Mouse (Mus musculus) midbrain, embryonic 15.5 days (tissue): ENCODE data around the gene Akr1e1. TPM values are rescaled to one million over a fixed set of nuclear protein-coding genes. Genes with fewer than 3 reads are reported as not detected.
"Not testable (repeated sequence)": the region's sequence is repeated elsewhere in the genome, so short reads cannot be mapped to it uniquely, and the experiment has no call there.

ENCODE experiments used
- ATAC-seq: fragments of 200-750 bp; cut with Nextera tagmentation; replicated peaks from 2 replicates; pipeline ENCODE4 v1.8.0; 2017; ENCODE audit warnings: moderate TSS enrichment
- H3K27ac ChIP-seq: fragments of 300-500 bp; sonication (generic); 2 replicates; pipeline ENCODE4 v1.5.1; 2015; ENCODE audit warnings: mild to moderate bottlenecking, inconsistent platforms
- H3K27me3 ChIP-seq: fragments of 300-500 bp; sonication (generic); replicated peaks from 2 replicates; pipeline ENCODE4 v1.6.1; 2015; ENCODE audit warnings: inconsistent platforms
- H3K36me3 ChIP-seq: fragments of 300-500 bp; sonication (generic); replicated peaks from 2 replicates; pipeline ENCODE4 v1.6.1; 2015; ENCODE audit warnings: inconsistent platforms
- H3K4me1 ChIP-seq: fragments of 300-500 bp; sonication (generic); 2 replicates; pipeline ENCODE4 v1.6.1; 2015; ENCODE audit warnings: inconsistent platforms
- H3K4me2 ChIP-seq: fragments of 300-500 bp; sonication (generic); 2 replicates; pipeline ENCODE4 v1.6.1; 2015; ENCODE audit warnings: inconsistent platforms, mild to moderate bottlenecking, moderate library complexity
- H3K4me3 ChIP-seq: fragments of 300-500 bp; sonication (generic); 2 replicates; pipeline ENCODE4 v1.5.1; 2015; ENCODE audit warnings: mild to moderate bottlenecking, inconsistent platforms
- H3K9ac ChIP-seq: fragments of 300-500 bp; sonication (generic); 2 replicates; pipeline ENCODE4 v1.6.1; 2015; ENCODE audit warnings: mild to moderate bottlenecking, inconsistent platforms
- H3K9me3 ChIP-seq: fragments of 300-500 bp; sonication (generic); 2 replicates; pipeline ENCODE4 v1.6.1; 2016; ENCODE audit warnings: inconsistent platforms
- whole genome bisulfite sequencing: fragments of 180-500 bp; shearing (Covaris S2); methylation state at CpG from one replicate; pipeline ENCODE4 v1.1.7; 2015; ENCODE audit warnings: mixed read lengths; 5-methylcytosine and 5-hydroxymethylcytosine counted together
- polyA plus RNA-seq: library from polyadenylated mRNA; unstranded; fragments of >200 nt; fragmentation: Nextera tagmentation; extraction: Ambion mirVana; gene quantifications from 2 replicates; pipeline ENCODE4 v1.2.1, GENCODE M21; 2015

Gene Akr1e1
- 40.1 and 41.1 TPM in 2 replicates for polyA plus RNA-seq

DNA sequence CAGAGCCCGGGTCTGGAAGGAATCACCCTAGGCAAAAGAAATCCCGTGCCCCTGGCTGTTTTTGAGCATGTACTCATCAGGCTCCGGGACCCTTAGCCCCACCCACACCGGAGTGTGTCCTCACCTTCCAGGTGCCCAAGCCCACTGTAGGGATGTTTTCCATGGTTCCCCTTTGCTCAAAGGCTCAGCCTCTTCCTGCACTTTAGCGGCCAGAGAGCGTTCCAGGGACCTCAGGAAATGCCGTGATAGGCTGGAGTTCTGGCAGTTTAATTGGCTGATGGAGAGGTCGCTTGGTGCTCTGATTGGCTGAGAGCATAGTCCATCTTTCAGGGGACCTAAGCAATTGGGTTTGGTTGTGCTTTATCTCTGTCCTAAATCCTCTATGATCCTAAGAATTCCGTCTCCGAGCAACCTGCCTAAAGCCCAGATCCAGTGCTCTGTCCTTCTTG is at the start of gene Akr1e1:
Akr1e1 (minus strand) TSS at position 214 of the 449 bp plus-strand sequence.
- Histone ChIP-seq H3K4me1 (no peaks in the 10 kb centered on the region), H3K4me3 (peak within 1 kb of the TSS; percentile 87), H3K9me3 (no peaks in the 10 kb centered on the region), H3K27ac (peak within 1 kb of the TSS; percentile 87), H3K9ac (peak within 1 kb of the TSS; percentile 89), H3K36me3 (no peaks in the 10 kb centered on the region), H3K4me2 (peak within 1 kb of the TSS; percentile 78), H3K27me3 (no peaks in the 10 kb centered on the region)
- peak; percentile 100 for ATAC-seq
- WGBS = under 1% methylated on average over 10 of the region's 10 CpGs

DNA sequence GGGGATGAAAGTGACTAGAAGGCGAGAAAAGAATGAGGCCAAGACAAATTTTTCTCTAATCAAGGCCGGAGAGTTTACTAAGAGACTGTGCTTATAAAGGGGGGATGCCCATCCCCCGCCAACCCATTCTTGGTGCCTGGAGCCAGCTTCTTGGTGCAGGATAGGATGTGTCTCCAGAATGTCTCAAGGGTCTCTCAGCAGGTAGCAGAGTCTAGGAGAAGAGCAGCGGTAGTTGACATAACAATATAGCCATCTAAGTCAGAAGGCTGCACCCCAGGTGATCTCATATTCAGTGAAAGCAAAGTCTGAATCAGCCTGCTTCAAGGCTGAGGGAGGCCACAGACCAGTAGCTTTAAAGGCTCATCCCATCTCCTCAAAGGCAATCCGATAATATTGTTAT is 49.4 kb upstream of the Akr1e1 start:
- no peak for ATAC-seq
- H3K4me2 ChIP-seq = no peak overlapping the region
- H3K9me3 ChIP-seq = no peaks in the 10 kb centered on the region
- H3K36me3 ChIP-seq = no peaks in the 10 kb centered on the region
- H3K4me1 ChIP-seq = no peaks in the 10 kb centered on the region
- H3K4me3 ChIP-seq = no peak overlapping the region
- no peaks in the 10 kb centered on the region for H3K27me3 ChIP-seq
- WGBS = 86% methylated on average over 5 of the region's 5 CpGs
- H3K9ac ChIP-seq = no peak overlapping the region
- no peak overlapping the region for H3K27ac ChIP-seq

DNA sequence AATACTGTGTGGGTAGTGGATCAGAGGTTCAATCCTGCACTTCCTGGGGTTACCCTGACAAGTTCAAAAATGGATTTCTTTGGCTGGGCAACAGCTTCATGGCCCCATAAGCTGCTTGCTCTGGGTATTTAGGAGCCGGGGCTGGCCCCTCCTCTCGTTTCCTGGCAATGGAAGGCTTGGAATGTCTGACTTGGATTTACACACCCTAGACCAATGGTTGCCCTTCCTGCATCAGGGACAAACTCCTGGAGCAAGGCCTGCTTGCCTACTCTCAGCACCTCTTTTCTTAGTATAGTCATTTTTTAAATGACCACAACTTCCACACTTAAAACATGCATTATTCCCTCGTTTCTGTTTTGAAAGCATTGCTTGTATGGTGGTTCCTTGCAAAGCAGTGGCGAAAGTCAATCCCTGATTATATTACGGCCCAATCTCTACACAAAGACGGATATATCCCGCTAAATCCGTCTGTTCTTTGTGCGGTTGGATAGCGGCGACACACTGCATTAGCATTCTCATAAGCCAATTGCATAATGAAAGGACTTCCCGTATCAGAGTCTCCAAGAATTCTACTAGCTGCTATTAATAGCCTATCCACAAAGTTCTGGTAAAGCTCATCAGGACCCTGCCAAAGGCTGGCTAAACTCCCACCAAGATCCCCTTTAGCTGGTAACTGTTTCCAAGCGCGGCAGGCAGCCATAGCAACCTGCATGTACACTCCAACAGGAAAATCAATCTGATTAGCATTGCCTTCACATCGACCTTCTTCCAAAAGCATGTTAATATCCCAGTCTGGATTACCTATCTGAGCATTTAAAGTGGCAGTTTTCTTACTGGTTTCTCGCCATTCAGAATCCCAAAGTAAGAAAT is 47.5 kb upstream of the Akr1e1 start:
- no peak overlapping the region for H3K4me2 ChIP-seq
- 56% methylated on average over 16 of the region's 16 CpGs for WGBS
- no peaks in the 10 kb centered on the region for H3K4me1 ChIP-seq
- H3K9me3 ChIP-seq = no peaks in the 10 kb centered on the region
- no peaks in the 10 kb centered on the region for H3K36me3 ChIP-seq
- no peak overlapping the region for H3K27ac ChIP-seq
- ATAC-seq = peak; percentile 83
- no peak overlapping the region for H3K4me3 ChIP-seq
- H3K9ac ChIP-seq = no peak overlapping the region
- no peaks in the 10 kb centered on the region for H3K27me3 ChIP-seq

- H3K9me3 ChIP-seq = no peaks in the 10 kb centered on the region
- no peaks in the 10 kb centered on the region for H3K4me1 ChIP-seq
- no peak overlapping the region for H3K4me3 ChIP-seq
- 63% methylated on average over 3 of the region's 3 CpGs for WGBS
- H3K27me3 ChIP-seq = no peaks in the 10 kb centered on the region
- H3K36me3 ChIP-seq = no peaks in the 10 kb centered on the region
- no peak overlapping the region for H3K4me2 ChIP-seq
- H3K27ac ChIP-seq = no peak overlapping the region
- no peak overlapping the region for H3K9ac ChIP-seq
- 0 out of 2 replicates have a peak, but pooled peaks have one; percentile 50 for ATAC-seq
These were observed 41.2 kb upstream of the Akr1e1 start for GRCm38 (mm10) chr13:4650190-4650589.

- no peak overlapping the region for H3K9ac ChIP-seq
- WGBS = 95% methylated on average over 3 of the region's 3 CpGs
- H3K27ac ChIP-seq = no peak overlapping the region
- no peak overlapping the region for H3K4me3 ChIP-seq
- no peaks in the 10 kb centered on the region for H3K4me1 ChIP-seq
- no peaks in the 10 kb centered on the region for H3K36me3 ChIP-seq
- H3K9me3 ChIP-seq = no peaks in the 10 kb centered on the region
- no peaks in the 10 kb centered on the region for H3K27me3 ChIP-seq
- ATAC-seq = no peak
- no peak overlapping the region for H3K4me2 ChIP-seq
These were observed 36.3 kb upstream of the Akr1e1 start for GRCm38 (mm10) chr13:4645248-4645647.

GRCm38 (mm10) chr13:4610902-4611301 is 1.9 kb upstream of the Akr1e1 start:
- H3K27ac ChIP-seq = no peak overlapping the region
- H3K4me1 ChIP-seq = no peaks in the 10 kb centered on the region
- no peaks in the 10 kb centered on the region for H3K27me3 ChIP-seq
- H3K4me2 ChIP-seq = no peak overlapping the region
- no peak overlapping the region for H3K9ac ChIP-seq
- no peak overlapping the region for H3K4me3 ChIP-seq
- H3K36me3 ChIP-seq = no peaks in the 10 kb centered on the region
- no peaks in the 10 kb centered on the region for H3K9me3 ChIP-seq
- no peak for ATAC-seq

DNA sequence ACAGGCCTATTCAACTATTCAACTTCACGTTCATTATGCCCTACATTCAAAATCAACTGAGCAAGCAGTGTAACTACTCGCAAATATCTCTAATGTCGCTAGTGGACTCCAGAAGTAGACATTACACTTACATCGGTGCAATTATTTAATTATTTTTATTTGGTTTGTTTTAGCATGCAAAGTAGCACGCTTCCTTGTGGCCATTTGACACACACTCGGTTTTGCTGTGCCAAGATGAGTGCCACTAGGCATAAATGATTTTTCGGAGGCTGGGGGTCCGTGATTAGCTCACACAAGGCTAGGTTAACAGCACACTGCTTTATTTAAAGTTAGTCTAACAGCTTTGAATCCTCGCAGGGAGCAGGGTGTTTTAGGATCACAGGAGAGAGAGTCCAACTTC is 444 bp downstream of the Akr1e1 start:
- ATAC-seq = no peak; the same call in 1 of the 2 replicates
- peak overlapping the region; percentile 82 for H3K27ac ChIP-seq
- no peaks in the 10 kb centered on the region for H3K36me3 ChIP-seq
- H3K4me3 ChIP-seq = peak overlapping the region; percentile 87
- no peaks in the 10 kb centered on the region for H3K4me1 ChIP-seq
- H3K9ac ChIP-seq = peak overlapping the region; percentile 89
- H3K9me3 ChIP-seq = no peaks in the 10 kb centered on the region
- H3K27me3 ChIP-seq = no peaks in the 10 kb centered on the region
- H3K4me2 ChIP-seq = peak overlapping the region; percentile 78
- WGBS = 25% methylated on average over 9 of the region's 9 CpGs

DNA sequence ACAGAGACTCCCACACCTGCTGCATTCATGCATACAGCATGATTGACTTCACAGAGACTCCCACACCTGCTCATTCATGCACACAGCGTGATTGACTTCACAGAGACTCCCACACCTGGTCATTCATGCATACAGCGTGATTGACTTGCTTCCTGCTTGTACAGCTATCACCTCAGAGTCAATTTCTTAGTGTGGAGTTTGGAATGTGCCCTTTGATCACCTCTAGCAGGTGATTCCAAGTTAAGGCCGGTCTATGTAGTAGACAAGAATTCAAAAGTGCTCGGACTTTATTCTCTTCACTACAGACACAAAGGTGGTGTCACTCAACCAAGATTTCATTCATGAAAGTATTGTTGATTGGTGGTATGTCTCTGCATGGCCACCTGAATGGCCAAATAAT is 2.2 kb downstream of the Akr1e1 start:
- Histone ChIP-seq H3K4me1 (no peaks in the 10 kb centered on the region), H3K9me3 (no peaks in the 10 kb centered on the region), H3K4me2 (no peak overlapping the region), H3K9ac (no peak overlapping the region), H3K36me3 (no peaks in the 10 kb centered on the region), H3K27ac (no peak overlapping the region), H3K4me3 (no peak overlapping the region), H3K27me3 (no peaks in the 10 kb centered on the region)
- no peak for ATAC-seq
- WGBS = 88% methylated on average over 4 of the region's 4 CpGs

GRCm38 (mm10) chr13:4603431-4603830 is 5.5 kb downstream of the Akr1e1 start:
- H3K4me2 ChIP-seq, H3K4me1 ChIP-seq, H3K9ac ChIP-seq, H3K9me3 ChIP-seq, ATAC-seq, H3K27ac ChIP-seq, H3K4me3 ChIP-seq, H3K27me3 ChIP-seq: not testable (repeated sequence)
- WGBS = 81% methylated on average over 3 of the region's 3 CpGs
- peaks cover 14% of the 10 kb centered on the region; the same call in 1 of the 2 replicates for H3K36me3 ChIP-seq

DNA sequence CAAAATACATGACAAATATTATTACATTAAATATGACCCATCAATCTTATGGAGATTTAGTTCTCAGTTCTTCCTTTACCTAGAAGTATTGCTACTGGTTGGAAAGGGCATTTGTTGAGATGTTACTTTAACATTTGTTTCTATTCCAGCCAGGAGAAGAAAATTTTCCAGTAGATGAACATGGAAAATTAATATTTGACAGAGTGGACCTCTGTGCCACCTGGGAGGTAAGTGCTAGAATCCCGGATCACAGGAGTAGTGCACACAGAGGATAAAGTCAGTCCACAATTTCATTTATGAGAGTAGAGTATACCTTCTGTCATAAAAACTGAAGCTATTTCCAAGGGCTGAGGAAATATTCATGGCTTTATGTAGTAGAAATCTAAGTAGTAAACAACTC is 32.1 kb downstream of the Akr1e1 start:
- H3K9ac ChIP-seq = no peak overlapping the region
- no peak for ATAC-seq
- no peaks in the 10 kb centered on the region for H3K9me3 ChIP-seq
- no peaks in the 10 kb centered on the region for H3K27me3 ChIP-seq
- H3K36me3 ChIP-seq = no peaks in the 10 kb centered on the region
- H3K4me3 ChIP-seq = no peak overlapping the region
- no peak overlapping the region for H3K27ac ChIP-seq
- no peaks in the 10 kb centered on the region for H3K4me1 ChIP-seq
- 95% methylated on average over 1 of the region's 1 CpGs for WGBS
- no peak overlapping the region for H3K4me2 ChIP-seq

GRCm38 (mm10) chr13:4573871-4574270 is 35.1 kb downstream of the Akr1e1 start, which contains the start of gene Akr1c21:
TSS of gene Akr1c21 (plus strand) at chr13:4574075.
- Histone ChIP-seq H3K36me3 (no peaks in the 10 kb centered on the region), H3K9me3 (no peaks in the 10 kb centered on the region), H3K4me2 (no peak within 1 kb of the TSS), H3K9ac (no peak within 1 kb of the TSS), H3K27me3 (no peaks in the 10 kb centered on the region), H3K4me3 (no peak within 1 kb of the TSS), H3K27ac (no peak within 1 kb of the TSS), H3K4me1 (no peaks in the 10 kb centered on the region)
- 82% methylated on average over 1 of the region's 1 CpGs for WGBS
- no peak for ATAC-seq

DNA sequence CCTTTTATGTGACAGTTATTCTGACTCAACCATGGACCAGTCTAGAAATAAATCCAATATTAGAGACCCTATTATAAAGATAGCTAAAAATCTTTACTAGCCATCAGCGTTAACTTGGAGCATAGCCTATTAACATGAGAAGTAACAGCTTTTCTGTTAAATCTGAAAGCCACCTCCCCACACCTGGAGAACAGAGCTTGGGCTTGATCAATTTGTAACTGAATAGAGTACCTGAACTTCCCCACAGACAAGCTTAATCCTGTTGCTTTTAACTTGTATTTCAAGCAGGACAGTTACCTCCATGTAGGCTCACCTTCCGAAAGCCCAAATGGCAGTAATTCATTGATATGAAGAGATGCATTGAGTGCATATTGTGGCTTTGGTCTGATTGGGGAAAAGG is 43.0 kb downstream of the Akr1e1 start:
- no peaks in the 10 kb centered on the region for H3K27me3 ChIP-seq
- no peak overlapping the region for H3K27ac ChIP-seq
- 82% methylated on average over 2 of the region's 2 CpGs for WGBS
- no peak overlapping the region for H3K4me2 ChIP-seq
- H3K36me3 ChIP-seq = no peaks in the 10 kb centered on the region
- H3K4me1 ChIP-seq = no peaks in the 10 kb centered on the region
- no peak overlapping the region for H3K9ac ChIP-seq
- no peaks in the 10 kb centered on the region for H3K9me3 ChIP-seq
- no peak for ATAC-seq
- no peak overlapping the region for H3K4me3 ChIP-seq

- no peak for ATAC-seq
- Histone ChIP-seq H3K27me3 (no peaks in the 10 kb centered on the region), H3K4me1 (no peaks in the 10 kb centered on the region), H3K9me3 (no peaks in the 10 kb centered on the region), H3K4me3 (no peak overlapping the region), H3K9ac (no peak overlapping the region), H3K4me2 (no peak overlapping the region), H3K36me3 (no peaks in the 10 kb centered on the region), H3K27ac (no peak overlapping the region)
These were observed 48.5 kb downstream of the Akr1e1 start for GRCm38 (mm10) chr13:4560500-4560899.
